Mouse (Mus musculus): Measurements from ENCODE around the gene Tle6. TPM values are rescaled to one million over a fixed set of nuclear protein-coding genes. Genes with fewer than 3 reads are reported as not detected.

Gene Tle6
- total RNA-seq, 2 experiments from 2014 or later: 1.3 to 2.7 TPM

- no peak for DNase-seq (ENCODE audit: low spot score in 2 of 2)
- intact Hi-C loops (cut with DNase I): no loop called here
These were observed 31.2 kb downstream of the Tle6 start for GRCm38 (mm10) chr10:81569507-81570237.

GRCm38 (mm10) chr10:81568381-81569191 lies 32.3 kb downstream of the Tle6 start:
- intact Hi-C loops (cut with DNase I): no loop called here
- no peak for DNase-seq (ENCODE audit: low spot score in 2 of 2)

GRCm38 (mm10) chr10:81565257-81566228 lies 35.3 kb downstream of the Tle6 start:
- intact Hi-C loops (cut with DNase I): no loop called here
- DNase-seq (ENCODE audit: low spot score in 2 of 2): no peak

- no peak for DNase-seq (ENCODE audit: low spot score in 2 of 2)
- intact Hi-C loops (cut with DNase I): loop anchor here (5.0 kb wide), 1 partner anchor 38 kb away; the partner anchor contains the start of gene Tle6
These were observed 36.1 kb downstream of the Tle6 start for GRCm38 (mm10) chr10:81564734-81565133.

- DNase-seq (ENCODE audit: low spot score in 2 of 2): no peak
- intact Hi-C loops (cut with DNase I): loop anchor here (5.0 kb wide), 1 partner anchor 38 kb away; the partner anchor contains the start of gene Tle6
These were observed 36.7 kb downstream of the Tle6 start for GRCm38 (mm10) chr10:81564216-81564615.

GRCm38 (mm10) chr10:81563481-81563880 lies 37.4 kb downstream of the Tle6 start:
- DNase-seq (ENCODE audit: low spot score in 2 of 2): no peak
- intact Hi-C loops (cut with DNase I): loop anchor here (5.0 kb wide), 1 partner anchor 39 kb away; the partner anchor contains the start of gene Tle6

- DNase-seq (ENCODE audit: low spot score in 2 of 2): no peak
- intact Hi-C loops (cut with DNase I): loop anchor here (5.0 kb wide), 1 partner anchor 40 kb away; the partner anchor contains the start of gene Tle6
These were observed 38.5 kb downstream of the Tle6 start for GRCm38 (mm10) chr10:81562411-81562810.

GRCm38 (mm10) chr10:81560719-81561459 lies 40.0 kb downstream of the Tle6 start:
- intact Hi-C loops (cut with DNase I): loop anchor here (5.0 kb wide), 1 partner anchor 41 kb away; the partner anchor contains the start of gene Tle6
- DNase-seq (ENCODE audit: low spot score in 2 of 2): no peak

- intact Hi-C loops (cut with DNase I): loop anchor here (5.0 to 10.0 kb wide), 3 partner anchors 42 to 165 kb away; partner anchors contain the start of genes S1pr4, Smim24 and Tle6
- peak; percentile 64 to 69 for DNase-seq (ENCODE audit: low spot score in 2 of 2)
These were observed 41.0 kb downstream of the Tle6 start for GRCm38 (mm10) chr10:81559627-81560539.

- peak; percentile 52 to 74 for DNase-seq (ENCODE audit: low spot score in 2 of 2)
- intact Hi-C loops (cut with DNase I): loop anchor here (10.0 kb wide), 2 partner anchors 54 to 164 kb away; partner anchors contain the start of genes S1pr4 and Smim24
These were observed 41.7 kb downstream of the Tle6 start, which contains the start of gene Aes for GRCm38 (mm10) chr10:81559163-81559626. Gene Aes (plus strand): TSS chr10:81559488.

- intact Hi-C loops (cut with DNase I): loop anchor here (10.0 kb wide), 2 partner anchors 53 to 163 kb away; partner anchors contain the start of genes S1pr4 and Smim24
- no peak for DNase-seq (ENCODE audit: low spot score in 2 of 2)
These were observed 43.4 kb downstream of the Tle6 start for GRCm38 (mm10) chr10:81557491-81557890.

GRCm38 (mm10) chr10:81556282-81556681 lies 44.6 kb downstream of the Tle6 start:
- no peak for DNase-seq (ENCODE audit: low spot score in 2 of 2)
- intact Hi-C loops (cut with DNase I): loop anchor here (10.0 kb wide), 2 partner anchors 51 to 161 kb away; partner anchors contain the start of genes S1pr4 and Smim24

- intact Hi-C loops (cut with DNase I): loop anchor here (10.0 kb wide), 2 partner anchors 49 to 159 kb away; partner anchors contain the start of genes S1pr4 and Smim24
- no peak for DNase-seq (ENCODE audit: low spot score in 2 of 2)
These were observed 46.8 kb downstream of the Tle6 start for GRCm38 (mm10) chr10:81553807-81554755.

- no peak for DNase-seq (ENCODE audit: low spot score in 2 of 2)
- intact Hi-C loops (cut with DNase I): loop anchor here (10.0 kb wide), 2 partner anchors 48 to 158 kb away; partner anchors contain the start of genes S1pr4 and Smim24
These were observed 47.6 kb downstream of the Tle6 start for GRCm38 (mm10) chr10:81553232-81553631.

- DNase-seq (ENCODE audit: low spot score in 2 of 2): peak; percentile 86 to 94
- intact Hi-C loops (cut with DNase I): loop anchor here (10.0 kb wide), 2 partner anchors 47 to 157 kb away; partner anchors contain the start of genes S1pr4 and Smim24
These were observed 49.2 kb downstream of the Tle6 start for GRCm38 (mm10) chr10:81551597-81552102.

Measured in left cerebral cortex, postnatal 14 days (tissue).